Mouse (Mus musculus) heart, adult 9 months (tissue): ENCODE data around the gene Crtc1.

ENCODE experiments used
- DNase-seq, 2 experiments: peaks; one replicate each; pipeline ENCODE4 v3.0.0; 2022; ENCODE audit warnings: low spot score in 2 of 2

The Crtc1 gene

GRCm38 (mm10) chr8:70439055-70439847, at the start of gene Crtc1:
Gene Crtc1 (minus strand): TSS chr8:70439579.
- peak; percentile 97 for DNase-seq

DNA sequence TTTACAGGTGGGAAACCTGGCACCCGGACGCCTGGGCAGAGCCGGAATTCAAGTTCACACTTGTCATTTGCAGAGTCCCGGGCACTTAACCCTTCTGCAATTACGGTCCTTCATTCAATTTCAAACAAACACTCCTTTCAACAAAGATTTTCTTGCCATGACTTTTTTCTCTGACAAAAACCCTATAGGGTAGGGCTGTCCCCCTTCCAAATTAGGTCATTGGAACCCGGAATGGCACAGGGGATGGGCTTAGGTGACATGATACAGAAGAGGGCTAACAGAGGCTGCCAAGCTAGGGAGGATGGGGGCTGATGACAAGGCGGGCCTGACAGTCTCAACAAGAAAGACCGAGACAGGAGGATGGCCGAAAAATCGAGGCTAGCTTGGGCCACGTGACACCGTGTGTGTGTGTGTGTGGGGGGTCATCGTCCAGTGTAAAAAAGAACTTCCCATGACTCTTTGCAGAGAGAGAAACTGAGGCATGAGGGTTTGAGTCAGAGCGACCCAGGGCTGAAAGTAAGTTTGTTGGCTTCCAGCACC, 49.6 kb upstream of the Crtc1 start:
- no peak for DNase-seq

- no peak for DNase-seq
Measured at GRCm38 (mm10) chr8:70487993-70488796, 48.8 kb upstream of the Crtc1 start.

DNA sequence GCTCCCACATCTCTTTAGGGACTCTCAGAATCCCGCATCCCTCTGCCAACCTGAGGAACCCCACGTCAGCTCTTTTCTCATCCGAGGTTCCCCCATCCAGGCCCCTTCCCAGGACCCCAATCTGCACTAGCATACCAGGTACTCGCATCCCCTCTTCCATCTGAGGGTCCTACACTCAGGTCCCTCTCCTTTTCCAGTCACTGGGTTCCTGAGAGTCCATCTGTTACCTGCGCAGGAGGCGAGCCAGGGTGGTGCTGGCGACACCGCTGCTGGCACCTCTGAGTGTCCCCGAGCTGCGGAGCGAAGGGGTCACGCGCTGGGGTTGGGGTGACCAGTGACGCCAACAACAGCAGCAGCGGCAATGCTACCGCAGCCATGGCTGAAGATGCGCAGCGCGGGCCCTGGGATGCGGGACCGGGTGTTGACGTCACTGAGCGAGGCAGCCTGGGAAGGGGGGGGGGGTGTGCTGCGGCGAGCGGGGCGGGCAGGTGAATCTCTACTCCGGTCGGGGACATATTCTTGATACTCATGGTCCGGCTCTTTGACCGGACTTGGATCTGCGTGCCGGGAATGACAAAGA, 47.7 kb upstream of the Crtc1 start, which contains the start of gene Tmem59l:
Tmem59l (minus strand) TSS at position 418 of the 580 bp plus-strand sequence.
- no peak for DNase-seq

DNA sequence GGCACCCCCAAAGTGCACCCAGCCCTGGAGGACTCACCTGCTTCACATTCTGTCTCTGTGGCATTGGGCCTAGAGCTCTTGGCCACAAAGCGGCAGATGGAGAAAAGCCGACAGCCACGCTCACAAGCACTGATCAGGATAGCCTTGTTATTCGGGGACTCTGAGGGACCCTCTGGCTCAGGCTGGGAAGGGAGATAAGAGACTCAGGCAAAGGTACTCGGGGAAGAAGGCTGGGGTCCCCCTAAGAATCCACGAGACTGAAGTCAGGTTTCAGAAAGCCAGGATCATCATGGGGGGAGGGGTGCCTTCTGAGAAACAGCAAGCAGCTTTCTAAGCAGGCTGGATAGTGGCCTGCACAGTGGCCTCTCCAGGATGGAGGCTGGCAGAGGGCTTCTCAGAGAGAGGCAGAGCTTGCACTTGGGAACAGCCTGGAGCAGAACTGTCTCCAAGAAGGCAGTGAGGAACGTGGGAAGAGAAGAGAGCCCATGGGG, 46.9 kb upstream of the Crtc1 start:
- no peak for DNase-seq

DNA sequence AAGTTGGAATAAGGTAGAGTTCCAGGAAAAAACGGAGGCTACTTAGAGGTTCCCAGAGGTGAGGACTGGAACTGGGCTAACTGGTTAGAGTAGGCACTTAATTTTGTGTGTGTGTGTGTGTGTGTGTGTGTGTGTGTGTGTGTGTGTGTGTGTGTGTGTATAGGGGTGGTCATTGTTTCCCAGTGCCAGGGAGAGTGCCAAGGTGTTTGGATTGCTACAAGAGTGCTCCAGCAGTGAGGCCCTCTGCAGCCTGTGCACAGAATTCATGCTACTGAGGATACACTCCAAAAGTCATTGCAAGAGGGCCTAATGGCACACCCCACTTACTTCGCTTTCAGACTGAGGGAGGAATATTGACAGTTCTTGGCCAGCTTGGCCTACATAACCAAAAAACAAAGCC, 43.6 kb upstream of the Crtc1 start:
- DNase-seq, result no peak

DNA sequence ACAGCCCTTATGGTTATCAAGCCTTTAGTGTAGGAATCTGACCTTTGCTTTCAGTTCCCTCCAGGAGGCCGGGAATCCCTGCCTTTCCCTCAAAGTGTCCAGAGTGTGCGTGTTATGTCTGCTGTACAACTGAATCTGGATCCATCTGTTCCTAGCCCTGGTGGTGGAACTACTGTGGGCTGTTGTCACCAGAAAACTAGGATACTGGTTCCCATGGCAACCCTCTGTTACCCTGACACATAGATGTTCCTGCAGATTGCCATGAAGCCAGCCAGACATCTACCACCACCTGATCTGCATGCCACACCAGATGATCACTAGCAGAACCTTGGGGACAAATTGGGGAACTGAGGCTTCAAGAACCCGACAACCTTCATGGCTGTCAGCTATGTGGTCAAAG, 42.5 kb upstream of the Crtc1 start:
- DNase-seq, result no peak

DNA sequence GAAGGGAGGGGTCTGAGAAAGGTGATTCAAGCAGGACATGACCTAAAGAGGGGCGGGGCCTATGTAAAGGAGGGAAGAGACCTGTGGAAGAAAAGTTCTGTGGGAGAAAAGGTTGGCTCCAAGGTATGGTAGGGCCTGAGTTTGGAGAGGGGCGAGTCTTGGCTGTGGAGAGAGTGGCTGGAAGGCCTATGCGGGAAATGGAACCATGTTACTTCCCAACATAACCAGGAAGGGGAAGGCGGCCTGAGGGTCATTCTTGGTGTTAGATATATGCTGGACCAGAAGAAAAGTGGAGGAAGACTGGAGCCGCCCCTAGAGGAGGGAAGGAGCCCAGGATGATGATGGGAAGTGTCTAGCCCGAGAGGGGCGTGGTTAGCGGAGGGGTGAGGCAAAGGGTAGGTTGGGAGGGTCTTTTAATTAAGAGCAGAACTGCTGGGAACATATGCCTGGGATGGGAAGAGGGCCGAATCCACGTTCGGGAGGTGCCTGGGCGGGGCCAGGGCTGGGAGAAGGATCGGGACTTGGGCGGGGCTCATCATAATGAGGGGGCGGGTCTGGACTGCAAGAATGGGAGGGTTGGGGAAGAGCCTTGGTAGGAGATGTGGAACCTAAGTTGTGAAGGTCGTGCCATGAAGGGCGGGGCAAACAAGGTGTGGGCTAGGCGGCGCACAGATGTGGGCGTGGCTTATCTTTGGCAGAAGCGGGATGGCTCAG, 38.0 kb upstream of the Crtc1 start:
- DNase-seq, result no peak

DNA sequence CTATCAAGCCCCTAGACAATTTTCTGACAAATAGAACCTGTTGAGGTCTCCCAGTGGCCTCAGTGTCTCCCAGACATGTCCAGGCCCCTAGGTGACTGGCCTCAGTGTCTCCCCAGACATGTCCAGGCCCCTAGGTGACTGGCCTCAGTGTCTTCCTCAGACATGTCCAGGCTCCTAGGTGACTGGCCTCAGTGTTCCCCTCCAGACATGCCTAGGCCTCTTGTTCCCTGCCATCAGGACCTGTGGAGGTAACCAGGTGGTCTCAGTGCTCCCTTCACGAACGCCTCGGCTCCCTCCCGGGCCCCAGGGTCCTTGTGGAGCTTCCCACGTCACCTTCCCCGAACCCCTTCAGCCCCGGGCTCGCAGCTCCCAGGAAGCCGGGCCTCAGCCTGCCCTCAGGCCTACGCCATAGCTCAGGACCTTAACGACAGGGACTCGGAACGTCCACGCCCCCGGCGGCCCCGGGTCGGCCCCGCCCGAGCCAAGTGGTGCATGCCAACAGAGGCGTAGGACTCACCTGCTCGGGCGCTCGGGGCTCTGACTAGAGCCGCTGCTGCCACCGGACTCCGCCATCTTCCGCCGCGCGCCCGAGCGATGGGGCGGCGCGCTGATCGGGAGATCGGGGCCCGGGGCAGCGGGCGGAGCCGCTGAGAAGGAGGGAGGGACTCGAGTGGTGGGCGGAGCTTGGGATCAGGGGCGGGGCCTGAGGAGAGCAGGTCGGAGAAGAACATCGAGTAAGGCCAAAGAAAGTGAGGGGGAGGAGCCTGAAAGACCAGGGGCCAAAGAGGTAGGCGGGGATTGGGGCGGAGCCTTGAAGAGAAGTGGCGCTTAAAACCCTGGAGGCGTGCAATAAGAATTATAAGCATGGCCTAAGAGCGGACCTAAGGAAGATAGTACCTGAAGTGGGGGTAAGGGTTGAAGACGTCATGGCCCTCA, 37.2 kb upstream of the Crtc1 start, which contains the start of gene Klhl26:
Klhl26 (minus strand) TSS at position 636 of the 936 bp plus-strand sequence.
- peak; percentile 92 to 95 for DNase-seq

DNA sequence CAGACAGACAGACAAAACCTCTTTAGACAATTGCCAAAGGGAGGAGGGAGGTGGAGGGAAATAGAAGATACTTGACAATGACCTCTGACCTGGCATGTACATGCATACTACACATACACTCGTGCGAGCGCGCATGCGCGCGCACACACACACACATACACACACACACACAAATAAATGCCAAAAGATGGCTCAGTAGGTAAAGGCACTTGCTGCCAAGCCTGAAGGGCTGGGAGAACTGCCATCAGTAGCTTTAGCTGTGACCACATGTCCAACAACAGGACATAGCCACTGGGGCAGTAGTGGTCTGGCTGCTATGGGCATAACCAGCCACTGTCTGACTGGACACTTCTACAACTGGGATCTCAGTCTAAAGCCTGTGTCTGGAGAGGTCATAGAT, 32.5 kb upstream of the Crtc1 start:
- DNase-seq, result no peak

- no peak for DNase-seq
Measured at GRCm38 (mm10) chr8:70469938-70470337, 30.6 kb upstream of the Crtc1 start.

GRCm38 (mm10) chr8:70469295-70469916, 30.0 kb upstream of the Crtc1 start:
- peak in 1 of 2 experiments; percentile 44 for DNase-seq

DNA sequence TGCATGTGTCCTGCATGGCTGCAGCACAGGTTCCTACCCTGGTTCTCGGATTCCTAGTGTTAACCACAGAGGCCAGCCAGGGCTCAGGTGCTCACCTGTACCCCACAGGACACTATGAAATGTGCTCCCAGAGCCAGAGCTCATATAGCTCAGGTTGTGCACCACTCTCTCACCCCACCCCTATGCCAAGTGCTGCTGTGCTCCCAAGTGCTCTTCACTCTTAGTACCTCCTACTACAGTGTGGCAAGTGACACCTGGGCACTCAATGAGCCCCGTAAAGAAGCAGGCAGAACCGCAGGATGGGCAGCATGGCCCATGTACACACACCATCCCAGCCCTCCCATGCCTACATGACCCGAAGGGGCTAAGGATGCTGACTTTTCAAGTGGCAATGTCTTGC, 29.4 kb upstream of the Crtc1 start:
- DNase-seq, result no peak

- DNase-seq, result no peak
Measured at GRCm38 (mm10) chr8:70467907-70468306, 28.5 kb upstream of the Crtc1 start.

GRCm38 (mm10) chr8:70467229-70467725, 27.9 kb upstream of the Crtc1 start:
- peak; percentile 64 to 69 for DNase-seq

DNA sequence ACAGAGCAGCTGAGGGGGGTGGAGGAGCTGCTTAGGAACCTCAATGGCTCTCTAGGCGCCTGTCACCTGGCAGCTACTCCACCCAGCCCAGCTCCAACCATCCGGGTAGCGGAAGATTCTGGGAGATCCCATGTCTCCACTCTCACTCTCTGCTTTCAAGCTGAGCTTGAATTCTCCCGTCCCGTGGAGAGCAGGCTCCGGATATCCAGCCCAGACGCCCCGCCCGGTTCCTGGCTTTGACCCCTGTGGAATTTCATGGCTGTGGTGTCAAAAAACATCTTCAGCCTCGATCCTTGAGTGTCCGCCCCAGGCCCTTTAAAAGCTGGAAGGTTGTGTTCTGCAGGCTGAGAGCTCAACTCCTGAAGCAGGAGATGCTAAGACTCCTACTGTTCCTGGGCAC, 27.4 kb upstream of the Crtc1 start:
- DNase-seq, result peak; percentile 69 to 76

- no peak for DNase-seq
Measured at GRCm38 (mm10) chr8:70466305-70466704, 26.9 kb upstream of the Crtc1 start.

DNA sequence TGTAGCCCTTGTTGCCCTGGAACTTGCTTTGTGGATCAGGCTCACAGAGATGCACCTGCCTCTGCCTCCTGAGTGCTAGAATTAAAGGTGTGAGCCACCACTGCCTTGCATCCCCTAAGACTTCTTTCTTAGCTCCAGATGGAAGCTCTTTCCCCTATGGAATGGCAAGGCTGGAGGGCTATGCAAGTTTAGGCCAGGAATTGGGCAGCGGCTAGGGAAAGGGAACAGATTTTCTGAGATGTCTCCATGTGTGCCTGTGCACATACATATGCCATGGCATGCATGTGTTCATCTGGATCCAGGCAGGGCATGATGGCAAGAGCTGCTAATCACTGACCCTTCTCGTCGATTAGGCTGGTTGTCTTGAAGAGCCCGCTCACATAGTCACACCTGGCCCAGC, 26.3 kb upstream of the Crtc1 start:
- no peak for DNase-seq

- no peak for DNase-seq
Measured at GRCm38 (mm10) chr8:70464162-70464561, 24.8 kb upstream of the Crtc1 start.

DNA sequence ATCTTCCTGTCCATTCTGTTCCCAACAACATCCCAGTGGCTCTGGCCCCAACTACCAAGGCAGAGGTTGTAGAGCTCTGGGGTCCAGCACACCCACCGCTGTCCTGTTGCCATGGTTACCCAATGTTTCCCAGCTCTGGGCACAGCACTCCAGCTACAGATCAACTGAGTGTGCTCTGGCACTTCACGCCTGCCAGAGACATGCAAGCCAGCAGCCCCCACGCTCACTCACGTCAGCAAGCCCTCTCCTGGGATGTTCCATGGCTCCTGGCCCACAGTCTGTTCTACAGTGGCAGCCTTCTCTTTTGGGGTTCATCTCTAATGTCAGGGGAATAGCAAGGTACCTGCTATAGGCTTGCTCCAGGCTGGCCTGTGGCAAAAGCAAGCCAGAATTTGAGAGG, 23.9 kb upstream of the Crtc1 start:
- DNase-seq, result no peak
